Mouse (Mus musculus) MEL (cell line): ENCODE data around the gene Nell1. TPM values are rescaled to one million over a fixed set of nuclear protein-coding genes. Genes with fewer than 3 reads are reported as not detected.

Experiments
- DNase-seq: peaks from one replicate; pipeline ENCODE4 v3.0.0; 2011; ENCODE audit warnings: low read depth, low spot score
- H3K27ac ChIP-seq: 2 replicates; pipeline ENCODE4 v1.5.1; 2012; ENCODE audit warnings: low read depth, mild to moderate bottlenecking, control low read depth, low read length, moderate library complexity; ENCODE audit not compliant: control insufficient read depth
- H3K27me3 ChIP-seq, 2 experiments: fragments of 150-350 bp in 1 of 2; sonication (generic) in 1 of 2; 2 replicates each; pipeline ENCODE4 v1.6.1; 2012; ENCODE audit warnings: low read length in 2 of 2, mild to moderate bottlenecking in 2 of 2, improper control_type of control experiment in 1 of 2, moderate library complexity in 1 of 2; ENCODE audit not compliant: insufficient read depth in 2 of 2, control insufficient read depth in 1 of 2
- H3K36me3 ChIP-seq, 2 experiments: 2 replicates each; pipeline ENCODE4 v1.6.1; 2012 to 2014; ENCODE audit warnings: low read length in 2 of 2, improper control_type of control experiment in 1 of 2, inconsistent platforms in 1 of 2, mild to moderate bottlenecking in 1 of 2; ENCODE audit not compliant: insufficient read depth in 2 of 2, control insufficient read depth in 1 of 2
- H3K4me1 ChIP-seq, 2 experiments: fragments of 150-350 bp in 1 of 2; sonication (generic) in 1 of 2; 2 replicates each; pipeline ENCODE4 v1.6.1; 2012; ENCODE audit warnings: low read length in 2 of 2, improper control_type of control experiment in 1 of 2, mild to moderate bottlenecking in 1 of 2; ENCODE audit not compliant: insufficient read depth in 2 of 2, control insufficient read depth in 1 of 2
- H3K4me3 ChIP-seq, 2 experiments: fragments of 150-350 bp in 1 of 2; sonication (generic) in 1 of 2; 2 replicates each; pipeline ENCODE4 v1.5.1; 2012; ENCODE audit warnings: low read depth in 2 of 2, low read length in 2 of 2, mild to moderate bottlenecking in 2 of 2, moderate library complexity in 2 of 2, control low read depth in 1 of 2, improper control_type of control experiment in 1 of 2; ENCODE audit not compliant: control insufficient read depth in 1 of 2, insufficient read depth in 1 of 2
- H3K79me2 ChIP-seq: 2 replicates; pipeline ENCODE4 v1.6.1; 2012; ENCODE audit warnings: mild to moderate bottlenecking, low read length, moderate library complexity; ENCODE audit not compliant: control insufficient read depth, poor library complexity, insufficient read depth
- H3K9ac ChIP-seq: 2 replicates; pipeline ENCODE4 v1.6.1; 2012; ENCODE audit warnings: low read depth, mild to moderate bottlenecking, control low read depth, low read length, moderate library complexity; ENCODE audit not compliant: control insufficient read depth, poor library complexity, severe bottlenecking
- H3K9me3 ChIP-seq: fragments of 150-350 bp; sonication (generic); replicated peaks from 2 replicates; pipeline ENCODE4 v1.6.1; 2012; ENCODE audit warnings: mild to moderate bottlenecking, low read length, improper control_type of control experiment, moderate library complexity; ENCODE audit not compliant: insufficient read depth
- BHLHE40 ChIP-seq: IDR thresholded peaks from 2 replicates; pipeline ENCODE4 v1.6.1; 2012; ENCODE audit warnings: low read depth, mild to moderate bottlenecking, inconsistent platforms, low read length, improper control_type of control experiment, borderline replicate concordance
- CHD2 ChIP-seq: IDR thresholded peaks from 2 replicates; pipeline ENCODE4 v1.6.1; 2011; ENCODE audit warnings: low read length, improper control_type of control experiment
- CTCF ChIP-seq, 3 experiments: IDR thresholded peaks in 2 of 3; conservative IDR thresholded peaks in 1 of 3; 2 replicates each; pipeline ENCODE4 v1.5.1; 2011 to 2012; ENCODE audit warnings: low read length in 3 of 3, low read depth in 2 of 3, mild to moderate bottlenecking in 2 of 3, improper control_type of control experiment in 1 of 3, inconsistent platforms in 1 of 3, mixed read lengths in 1 of 3, moderate library complexity in 1 of 3; ENCODE audit not compliant: control insufficient read depth in 1 of 3, insufficient read depth in 1 of 3, poor library complexity in 1 of 3, severe bottlenecking in 1 of 3
- ELF1 ChIP-seq: IDR thresholded peaks from 2 replicates; pipeline ENCODE4 v1.6.1; 2014; ENCODE audit warnings: low read depth, mild to moderate bottlenecking, inconsistent platforms, low read length, improper control_type of control experiment, moderate library complexity
- EP300 ChIP-seq, 2 experiments: IDR thresholded peaks; 2 replicates each; pipeline ENCODE4 v1.6.1; 2011; ENCODE audit warnings: improper control_type of control experiment in 2 of 2, low read length in 2 of 2, low read depth in 1 of 2, mild to moderate bottlenecking in 1 of 2
- HCFC1 ChIP-seq: IDR thresholded peaks from 2 replicates; pipeline ENCODE4 v1.6.1; 2012; ENCODE audit warnings: low read depth, mild to moderate bottlenecking, inconsistent platforms, low read length, improper control_type of control experiment, moderate library complexity
- KAT2A ChIP-seq: conservative IDR thresholded peaks from 2 replicates; pipeline ENCODE4 v1.6.1; 2012; ENCODE audit warnings: low read depth, low read length, improper control_type of control experiment, inconsistent platforms
- MAX ChIP-seq: IDR thresholded peaks from 2 replicates; pipeline ENCODE4 v1.6.1; 2011; ENCODE audit warnings: low read length, improper control_type of control experiment
- MAZ ChIP-seq: IDR thresholded peaks from 2 replicates; pipeline ENCODE4 v1.6.1; 2012; ENCODE audit warnings: low read depth, mild to moderate bottlenecking, inconsistent platforms, low read length, improper control_type of control experiment
- MEF2A ChIP-seq: IDR thresholded peaks from 2 replicates; pipeline ENCODE4 v1.6.1; 2014; ENCODE audit warnings: low read depth, mild to moderate bottlenecking, inconsistent platforms, low read length, improper control_type of control experiment; ENCODE audit not compliant: poor library complexity, insufficient replicate concordance, severe bottlenecking; ENCODE audit errors: extremely low read depth
- MXI1 ChIP-seq: IDR thresholded peaks from 2 replicates; pipeline ENCODE4 v1.6.1; 2011; ENCODE audit warnings: mild to moderate bottlenecking, low read depth, low read length, improper control_type of control experiment
- MYC ChIP-seq: IDR thresholded peaks from 2 replicates; pipeline ENCODE4 v1.6.1; 2011; ENCODE audit warnings: low read depth, mild to moderate bottlenecking, low read length, improper control_type of control experiment, moderate library complexity
- NELFE ChIP-seq: IDR thresholded peaks from 2 replicates; pipeline ENCODE4 v1.6.1; 2011; ENCODE audit warnings: low read depth, low read length, improper control_type of control experiment
- NRF1 ChIP-seq: IDR thresholded peaks from 2 replicates; pipeline ENCODE4 v1.6.1; 2014; ENCODE audit warnings: low read depth, mild to moderate bottlenecking, inconsistent platforms, low read length, improper control_type of control experiment, moderate library complexity; ENCODE audit not compliant: poor library complexity, insufficient read depth, severe bottlenecking
- POLR2A ChIP-seq, 2 experiments: IDR thresholded peaks; 2 replicates each; pipeline ENCODE4 v1.6.1; 2011 to 2012; ENCODE audit warnings: low read length in 2 of 2, mild to moderate bottlenecking in 2 of 2, control low read depth in 1 of 2, improper control_type of control experiment in 1 of 2, low read depth in 1 of 2, moderate library complexity in 1 of 2; ENCODE audit not compliant: control insufficient read depth in 1 of 2, insufficient read depth in 1 of 2, poor library complexity in 1 of 2
- RAD21 ChIP-seq: IDR thresholded peaks from 2 replicates; pipeline ENCODE4 v1.6.1; 2011; ENCODE audit warnings: mild to moderate bottlenecking, low read depth, low read length, improper control_type of control experiment
- RCOR1 ChIP-seq: IDR thresholded peaks from 2 replicates; pipeline ENCODE4 v1.6.1; 2012; ENCODE audit warnings: low read depth, mild to moderate bottlenecking, inconsistent platforms, low read length, improper control_type of control experiment
- SIN3A ChIP-seq: IDR thresholded peaks from 2 replicates; pipeline ENCODE4 v1.6.1; 2012; ENCODE audit warnings: low read length, improper control_type of control experiment, inconsistent platforms
- SMC3 ChIP-seq: IDR thresholded peaks from 2 replicates; pipeline ENCODE4 v1.6.1; 2011; ENCODE audit warnings: low read depth, low read length, improper control_type of control experiment
- TAL1 ChIP-seq: IDR thresholded peaks from 2 replicates; pipeline ENCODE4 v1.6.1; 2012; ENCODE audit warnings: mild to moderate bottlenecking, inconsistent platforms, low read length, moderate library complexity, mixed read lengths
- TCF12 ChIP-seq: IDR thresholded peaks from 2 replicates; pipeline ENCODE4 v1.6.1; 2014; ENCODE audit warnings: low read depth, mild to moderate bottlenecking, inconsistent platforms, low read length, improper control_type of control experiment, moderate library complexity
- UBTF ChIP-seq: IDR thresholded peaks from 2 replicates; pipeline ENCODE4 v1.6.1; 2012; ENCODE audit warnings: low read depth, mild to moderate bottlenecking, inconsistent platforms, low read length, improper control_type of control experiment, moderate library complexity, borderline replicate concordance; ENCODE audit not compliant: insufficient read depth
- USF1 ChIP-seq: IDR thresholded peaks from 2 replicates; pipeline ENCODE4 v1.6.1; 2014; ENCODE audit warnings: low read depth, mild to moderate bottlenecking, inconsistent platforms, low read length, improper control_type of control experiment, moderate library complexity
- ZC3H11A ChIP-seq: IDR thresholded peaks from 2 replicates; pipeline ENCODE4 v1.6.1; 2012; ENCODE audit warnings: low read depth, mild to moderate bottlenecking, inconsistent platforms, low read length, improper control_type of control experiment
- ZKSCAN1 ChIP-seq: IDR thresholded peaks from 2 replicates; pipeline ENCODE4 v1.6.1; 2012; ENCODE audit warnings: low read depth, mild to moderate bottlenecking, inconsistent platforms, low read length, improper control_type of control experiment, moderate library complexity
- ZMIZ1 ChIP-seq: IDR thresholded peaks from 2 replicates; pipeline ENCODE4 v1.6.1; 2012; ENCODE audit warnings: low read depth, mild to moderate bottlenecking, inconsistent platforms, low read length, improper control_type of control experiment, moderate library complexity
- ZNF384 ChIP-seq: IDR thresholded peaks from 2 replicates; pipeline ENCODE4 v1.6.1; 2012; ENCODE audit warnings: low read depth, mild to moderate bottlenecking, inconsistent platforms, low read length, improper control_type of control experiment
- polyA plus RNA-seq, 2 experiments: library from polyadenylated mRNA; stranded (reverse) in 1 of 2; unstranded in 1 of 2; fragments of >175 nt in 1 of 2; fragments of >200 nt in 1 of 2; gene quantifications; 2 replicates each; pipeline versions ENCODE4 v1.2.1 to v1.2.4; 2012; ENCODE audit warnings: low replicate concordance in 2 of 2, low read depth in 1 of 2; ENCODE audit not compliant: insufficient read length in 2 of 2, insufficient read depth in 1 of 2, missing spikeins in 1 of 2
- total RNA-seq: library from RNA; depleted of rRNA; stranded (reverse); fragments of 300-350 nt; gene quantifications from 2 replicates; pipeline ENCODE4 v1.2.3, GENCODE M21; 2012

Nell1 gene
- total and polyA plus RNA-seq, 3 experiments, result not detected

- H3K79me2 ChIP-seq, result no peaks in the 10 kb centered on the region
- H3K27me3 ChIP-seq, result no peaks in the 10 kb centered on the region
- no peak for DNase-seq
- TF ChIP-seq MEF2A (no peak), EP300 (IDR thresholded peaks at IDR 0.05; ENCODE audit: low read depth in 1 of 2, low read length in 2 of 2) (no peak), SMC3 (no peak), NELFE (no peak), MXI1 (no peak), MAX (no peak), USF1 (no peak), CTCF (IDR thresholded peaks at IDR 0.05 in 2 of 3, conservative IDR thresholded peaks at IDR 0.05 in 1 of 3; ENCODE audit: control insufficient read depth in 1 of 3, insufficient read depth in 1 of 3, low read depth in 2 of 3, low read length in 3 of 3, poor library complexity in 1 of 3, severe bottlenecking in 1 of 3) (no peak), ZC3H11A (no peak), ZNF384 (no peak), KAT2A (no peak), ELF1 (no peak), TCF12 (no peak), BHLHE40 (no peak), UBTF (no peak)
- no peak overlapping the region for H3K4me3 ChIP-seq
- H3K27ac ChIP-seq, result no peak overlapping the region
- no peak overlapping the region for H3K9ac ChIP-seq
- H3K36me3 ChIP-seq, result no peaks in the 10 kb centered on the region
- H3K4me1 ChIP-seq, result no peaks in the 10 kb centered on the region
- H3K9me3 ChIP-seq, result no peaks in the 10 kb centered on the region
Observed at GRCm38 (mm10) chr7:50482011-50482410, 507.3 kb downstream of the Nell1 start.

- TF ChIP-seq RAD21 (no peak), MAX (no peak), UBTF (no peak), POLR2A (IDR thresholded peaks at IDR 0.05; ENCODE audit: control insufficient read depth in 1 of 2, insufficient read depth in 1 of 2, low read depth in 1 of 2, low read length in 2 of 2, poor library complexity in 1 of 2) (no peak), HCFC1 (no peak), ELF1 (no peak), ZKSCAN1 (no peak), NRF1 (no peak), USF1 (no peak), EP300 (IDR thresholded peaks at IDR 0.05; ENCODE audit: low read depth in 1 of 2, low read length in 2 of 2) (no peak), MYC (no peak), MAZ (no peak), CTCF (IDR thresholded peaks at IDR 0.05 in 2 of 3, conservative IDR thresholded peaks at IDR 0.05 in 1 of 3; ENCODE audit: control insufficient read depth in 1 of 3, insufficient read depth in 1 of 3, low read depth in 2 of 3, low read length in 3 of 3, poor library complexity in 1 of 3, severe bottlenecking in 1 of 3) (no peak; a peak in 1 of 6 replicates), RCOR1 (no peak), ZMIZ1 (no peak), TAL1 (no peak), CHD2 (no peak), SIN3A (no peak)
- no peaks in the 10 kb centered on the region for H3K9me3 ChIP-seq
- no peak overlapping the region for H3K27ac ChIP-seq
- no peak overlapping the region for H3K4me3 ChIP-seq
- H3K4me1 ChIP-seq, result no peaks in the 10 kb centered on the region
- no peaks in the 10 kb centered on the region for H3K27me3 ChIP-seq
- H3K9ac ChIP-seq, result no peak overlapping the region
- DNase-seq, result no peak
- H3K36me3 ChIP-seq, result no peaks in the 10 kb centered on the region
- H3K79me2 ChIP-seq, result no peaks in the 10 kb centered on the region
Observed at GRCm38 (mm10) chr7:50485304-50485703, 510.6 kb downstream of the Nell1 start.
